Mouse (Mus musculus) yolk sac, embryonic 10.5 days (tissue): ENCODE measurements around the gene Ezr.
A peak's percentile ranks its signal among the peaks of the same experiment; 100 is the strongest.

ENCODE experiments used
- DNase-seq: peaks from one replicate; pipeline ENCODE4 v3.0.0-alpha.2; 2017; ENCODE audit warnings: low spot score

The Ezr gene

GRCm38 (mm10) chr17:6782611-6783005 is at the start of gene Ezr:
TSS of gene Ezr (minus strand) at chr17:6782784.
- DNase-seq = peak; percentile 90

GRCm38 (mm10) chr17:6830004-6830592 is 47.5 kb upstream of the Ezr start:
- DNase-seq = no peak

- DNase-seq = peak; percentile 80
Measured at GRCm38 (mm10) chr17:6828531-6829150, 46.1 kb upstream of the Ezr start.

DNA sequence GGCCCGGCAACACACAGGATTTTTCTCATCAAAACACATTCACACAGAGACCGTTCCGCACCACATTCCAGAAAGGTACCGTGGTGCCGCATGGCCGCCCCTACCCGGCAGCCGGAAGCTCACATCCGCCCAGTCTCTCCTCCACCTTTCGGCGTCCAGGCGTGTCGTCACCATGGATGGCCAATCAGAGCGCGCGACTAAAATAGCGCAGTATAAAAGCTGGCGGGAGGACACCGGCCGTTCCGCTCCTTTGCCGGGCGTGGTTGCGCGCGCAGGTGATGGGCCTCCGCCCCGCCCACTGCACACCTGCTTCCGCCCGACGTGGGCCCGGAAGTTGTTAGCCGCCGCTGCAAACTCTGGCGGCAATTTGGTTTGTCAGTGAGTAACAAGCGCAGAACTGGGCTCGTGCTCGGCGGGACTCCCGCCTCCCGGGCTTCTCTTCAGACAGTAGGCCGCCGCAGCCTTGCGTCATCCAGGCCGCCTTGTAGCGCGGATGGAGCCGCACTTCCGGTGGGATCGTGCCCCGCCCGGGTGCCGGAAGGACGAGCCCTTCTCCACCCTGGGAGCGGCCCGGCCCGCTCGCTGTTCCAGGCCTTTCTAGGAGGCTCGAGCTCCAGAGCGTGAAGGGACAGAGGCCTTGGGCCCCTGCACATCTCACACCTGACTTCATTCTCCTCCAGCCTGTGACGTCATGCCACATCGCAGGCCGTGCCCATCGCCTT is 45.3 kb upstream of the Ezr start:
- peak; percentile 99 for DNase-seq

DNA sequence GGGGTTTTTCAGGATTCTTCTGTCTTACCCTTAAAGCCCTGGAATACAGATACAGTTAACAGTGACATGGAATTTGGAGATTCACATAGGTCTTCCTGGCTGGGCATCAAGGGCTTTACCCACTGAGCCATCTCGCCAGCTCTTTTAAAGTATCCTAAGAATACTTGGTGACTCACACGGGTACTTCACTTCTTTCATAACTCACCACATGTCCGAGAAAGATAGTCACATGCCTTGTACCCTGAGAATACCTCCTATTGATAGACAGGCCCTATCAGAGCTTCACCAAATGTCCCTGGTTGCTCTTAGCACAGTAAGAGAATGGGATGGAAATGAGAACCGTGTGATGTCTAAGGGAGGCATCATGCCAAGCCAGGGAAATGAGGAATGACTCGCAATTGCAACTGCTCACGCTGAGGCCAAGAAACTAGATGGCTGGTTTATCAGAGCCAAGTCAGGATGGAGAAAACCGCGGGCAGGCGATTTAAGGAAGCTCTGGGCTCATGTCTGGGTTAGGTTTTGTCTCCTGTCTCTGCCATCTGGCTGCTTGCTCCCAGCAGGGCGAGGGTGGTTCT is 44.7 kb upstream of the Ezr start:
- DNase-seq = no peak

DNA sequence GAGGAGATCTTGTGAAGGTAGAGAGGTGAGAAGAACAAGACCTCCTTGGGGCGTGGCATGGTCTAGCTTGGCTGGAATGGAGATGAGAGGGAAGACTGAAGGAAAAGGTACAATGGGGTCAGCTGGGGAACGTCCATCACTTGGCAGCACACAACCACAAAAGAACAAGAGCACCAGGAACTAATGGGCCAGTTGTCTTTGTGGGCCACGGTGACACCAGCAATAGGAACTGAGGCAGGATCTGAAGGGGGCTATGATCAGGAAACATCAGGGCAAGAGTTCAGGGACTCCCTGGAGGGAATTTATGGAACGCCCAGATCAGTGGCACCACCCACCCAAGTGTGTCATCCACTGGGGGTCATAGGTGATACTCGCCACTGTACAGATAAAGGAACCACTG is 34.2 kb upstream of the Ezr start:
- DNase-seq = no peak

GRCm38 (mm10) chr17:6816151-6816550 is 33.6 kb upstream of the Ezr start:
- no peak for DNase-seq

DNA sequence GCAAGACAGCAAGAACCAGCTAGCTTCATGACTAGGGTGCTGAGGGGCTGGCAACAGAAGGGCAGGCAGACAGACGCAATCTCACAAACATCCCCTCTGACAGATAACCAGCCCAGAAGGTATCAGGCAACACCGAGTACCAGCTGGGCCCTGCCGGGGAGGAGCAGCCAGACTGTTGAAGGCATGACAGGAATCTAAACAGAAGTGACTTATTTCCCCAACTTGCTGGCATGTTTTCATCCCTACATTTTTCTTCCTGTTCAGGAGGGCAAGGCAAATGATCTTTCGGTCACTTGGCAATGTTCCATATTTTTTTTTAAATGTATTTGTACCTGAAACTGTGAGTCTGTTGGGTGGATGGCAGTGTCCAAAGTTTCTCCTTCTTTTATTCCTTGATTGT is 32.1 kb upstream of the Ezr start:
- DNase-seq = peak; percentile 67

- DNase-seq = no peak
Measured at GRCm38 (mm10) chr17:6812851-6813191, 30.2 kb upstream of the Ezr start.

GRCm38 (mm10) chr17:6811931-6812850 is 29.6 kb upstream of the Ezr start:
- peak; percentile 71 for DNase-seq

- DNase-seq = no peak
Measured at GRCm38 (mm10) chr17:6809331-6809730, 26.7 kb upstream of the Ezr start.

DNA sequence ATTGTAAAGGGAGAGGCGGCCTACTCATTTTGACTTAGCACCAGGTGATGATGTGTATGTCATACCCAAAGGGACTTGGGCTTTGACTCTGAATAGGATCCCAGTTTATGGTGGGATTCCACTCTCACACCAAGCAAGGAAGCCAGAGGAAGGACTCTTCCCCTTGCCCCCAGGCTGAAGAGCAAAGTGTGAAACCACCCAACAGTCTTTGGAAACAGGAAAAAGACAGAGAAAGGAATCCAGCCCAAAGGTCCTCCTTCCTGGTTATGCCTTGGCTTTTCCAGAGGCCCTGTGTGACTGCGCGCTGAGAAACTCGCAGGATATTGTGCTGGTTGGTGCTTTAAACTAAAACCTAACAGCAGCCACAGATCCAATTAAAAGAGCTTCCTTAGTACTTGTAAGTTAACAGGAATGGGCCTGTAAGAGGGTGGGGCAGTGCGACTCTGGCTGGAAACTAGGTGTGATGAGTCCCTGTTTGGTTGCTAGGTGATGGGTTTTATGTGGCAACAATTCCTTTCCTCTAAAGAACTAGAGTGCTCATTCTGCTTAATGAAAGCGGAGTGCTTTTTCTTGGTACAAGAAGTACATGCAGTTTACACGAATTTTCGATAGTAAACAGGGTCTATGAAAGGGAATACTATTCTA is 26.1 kb upstream of the Ezr start:
- peak; percentile 59 for DNase-seq

DNA sequence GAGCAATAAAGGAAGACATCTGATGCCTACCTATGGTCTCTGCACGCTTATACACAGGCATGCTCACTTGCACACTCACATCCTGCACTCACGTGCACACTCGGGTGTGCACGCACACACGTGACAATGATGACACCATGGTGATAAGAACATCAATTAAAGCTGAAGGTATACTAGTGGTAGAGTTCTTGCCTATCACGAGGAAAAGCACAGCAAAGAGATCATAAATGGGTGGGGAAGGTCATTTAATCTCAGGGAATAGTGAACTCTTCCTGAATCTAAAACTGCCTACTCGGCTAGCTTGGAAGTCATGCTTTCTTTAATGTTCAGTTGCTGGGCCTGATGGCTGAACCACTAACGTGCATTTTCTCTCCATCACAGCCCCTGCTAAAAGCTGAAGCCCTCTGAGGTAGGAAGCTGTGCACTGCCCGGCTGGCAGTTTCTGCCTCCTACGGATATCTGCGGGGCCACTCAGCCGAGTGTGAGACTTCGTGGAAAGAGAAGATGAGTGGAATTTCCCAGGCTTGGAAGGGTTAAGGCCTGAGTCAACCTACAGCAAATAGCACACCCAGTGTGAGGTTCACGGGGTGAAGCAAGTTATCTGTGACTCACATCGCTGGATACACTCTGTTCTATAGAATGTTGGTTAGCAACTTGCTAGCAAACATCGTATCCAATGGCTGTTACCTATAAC is 25.4 kb upstream of the Ezr start:
- DNase-seq = peak; percentile 57

DNA sequence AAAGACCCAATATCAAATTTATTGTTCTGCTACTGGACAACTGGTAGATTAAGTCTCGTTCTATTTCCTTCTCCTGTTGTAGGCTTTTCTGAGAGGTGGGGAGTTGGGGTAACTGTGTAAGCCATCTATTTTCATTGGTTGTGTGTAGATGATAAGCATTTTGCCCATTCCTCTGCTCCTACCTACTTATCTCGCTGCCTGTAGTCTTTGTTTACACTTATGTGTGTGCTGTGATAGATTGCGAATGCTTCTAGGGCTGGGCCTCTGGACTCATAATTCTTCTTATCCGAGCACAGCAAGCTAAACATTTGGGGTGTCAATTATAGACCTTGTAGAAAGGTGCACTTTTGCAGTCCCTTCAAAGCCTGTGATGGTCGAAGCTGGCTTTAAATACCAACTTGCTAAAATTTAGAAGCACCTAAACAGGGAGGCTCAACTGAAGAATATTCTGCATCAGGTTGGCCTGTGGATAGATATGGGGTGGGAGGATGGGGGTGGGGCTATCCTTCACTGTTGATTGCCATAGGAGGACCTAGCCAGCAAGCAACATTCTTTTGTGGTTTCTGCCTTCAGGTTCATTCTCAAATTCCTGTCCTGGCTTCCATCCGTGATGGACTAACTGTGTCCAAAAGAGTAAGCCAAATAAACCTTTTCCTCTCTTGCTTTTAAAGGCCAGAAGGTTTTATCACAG is 22.4 kb upstream of the Ezr start:
- DNase-seq = no peak

- DNase-seq = no peak
Measured at GRCm38 (mm10) chr17:6804111-6804510, 21.5 kb upstream of the Ezr start.

- DNase-seq = no peak
Measured at GRCm38 (mm10) chr17:6803614-6804013, 21.0 kb upstream of the Ezr start.

DNA sequence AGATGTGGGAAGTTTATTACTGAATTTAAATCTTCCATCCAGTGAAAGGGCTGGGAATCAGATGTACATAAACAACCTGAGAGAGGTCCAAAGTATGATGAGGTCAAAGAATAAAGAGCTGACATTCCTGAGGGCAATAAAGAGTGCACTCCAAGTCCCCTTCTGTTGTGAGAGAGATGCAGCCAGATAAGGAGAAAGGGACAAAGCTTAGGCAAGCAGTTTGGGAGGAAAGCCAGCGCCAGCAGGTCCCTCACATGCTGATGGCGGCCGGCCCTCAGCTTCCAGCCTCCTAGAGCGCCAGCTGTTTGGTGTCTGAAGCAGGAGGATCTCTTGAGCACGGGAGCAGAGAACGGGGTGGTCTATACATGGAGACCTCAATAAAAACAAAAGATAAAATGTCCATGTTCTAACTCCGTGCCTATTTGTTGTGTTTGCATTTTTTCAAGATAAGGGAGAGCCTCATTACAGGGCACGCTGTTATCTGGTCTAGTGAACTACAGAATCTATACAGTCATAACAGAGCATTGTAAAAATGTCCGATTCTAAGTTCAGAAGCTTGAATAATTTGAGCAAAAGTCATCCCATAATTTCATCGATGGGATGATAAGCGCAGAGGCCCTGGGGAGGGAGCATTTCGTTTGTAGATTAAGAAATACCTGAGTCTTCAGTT is 15.9 kb upstream of the Ezr start:
- DNase-seq = peak; percentile 75

- no peak for DNase-seq
Measured at GRCm38 (mm10) chr17:6797471-6797870, 14.9 kb upstream of the Ezr start.

- no peak for DNase-seq
Measured at GRCm38 (mm10) chr17:6794160-6794751, 11.7 kb upstream of the Ezr start.
